Mouse (Mus musculus) limb, embryonic 11.5 days (tissue): ENCODE measurements around the gene Cenpa. TPM values are rescaled to one million over a fixed set of nuclear protein-coding genes. Genes with fewer than 3 reads are reported as not detected.
"Not testable (repeated sequence)": the region's sequence is repeated elsewhere in the genome, so short reads cannot be mapped to it uniquely, and the experiment has no call there.

Experiments used
- ATAC-seq: fragments of 200-750 bp; cut with Nextera tagmentation; 2 replicates; pipeline ENCODE4 v1.8.0; 2017; ENCODE audit warnings: low read depth; ENCODE audit not compliant: insufficient number of reproducible peaks, low FRiP score, low TSS enrichment
- DNase-seq: peaks from one replicate; pipeline ENCODE4 v3.0.0-alpha.2; 2015; ENCODE audit warnings: low spot score
- H3K27ac ChIP-seq: fragments of 300-500 bp; sonication (generic); replicated peaks from 2 replicates; pipeline ENCODE4 v1.5.1; 2014; ENCODE audit warnings: low read depth, mild to moderate bottlenecking, low read length
- H3K27me3 ChIP-seq: fragments of 300-500 bp; sonication (generic); 2 replicates; pipeline ENCODE4 v1.6.1; 2014; ENCODE audit warnings: mild to moderate bottlenecking, low read length, mixed read lengths; ENCODE audit not compliant: control insufficient read depth, insufficient read depth
- H3K36me3 ChIP-seq: fragments of 300-500 bp; sonication (generic); 2 replicates; pipeline ENCODE4 v1.6.1; 2014; ENCODE audit warnings: mild to moderate bottlenecking, low read length, moderate library complexity, mixed read lengths; ENCODE audit not compliant: control insufficient read depth, insufficient read depth
- H3K4me1 ChIP-seq: fragments of 300-500 bp; sonication (generic); 2 replicates; pipeline ENCODE4 v1.6.1; 2014; ENCODE audit warnings: low read length, mixed read lengths; ENCODE audit not compliant: control insufficient read depth, insufficient read depth
- H3K4me2 ChIP-seq: fragments of 300-500 bp; sonication (generic); 2 replicates; pipeline ENCODE4 v1.6.1; 2014; ENCODE audit warnings: low read depth, mild to moderate bottlenecking, moderate library complexity; ENCODE audit not compliant: severe bottlenecking
- H3K4me3 ChIP-seq: fragments of 300-500 bp; sonication (generic); 2 replicates; pipeline ENCODE4 v1.5.1; 2014; ENCODE audit warnings: low read depth, low read length
- H3K9ac ChIP-seq: fragments of 300-500 bp; sonication (generic); 2 replicates; pipeline ENCODE4 v1.6.1; 2014; ENCODE audit warnings: mild to moderate bottlenecking, low read length
- H3K9me3 ChIP-seq: fragments of 300-500 bp; sonication (generic); 2 replicates; pipeline ENCODE4 v1.6.1; 2016; ENCODE audit warnings: low read length; ENCODE audit not compliant: control insufficient read depth
- WGBS: fragments of 180-500 bp; shearing (Covaris S2); extraction: QIAGEN DNeasy Blood & Tissue Kit; methylation state at CpG from one replicate; pipeline ENCODE4 v1.1.7; 2014; 5-methylcytosine and 5-hydroxymethylcytosine counted together
- polyA plus RNA-seq: library from polyadenylated mRNA; unstranded; fragments of >200 nt; fragmentation: Nextera tagmentation; extraction: Ambion mirVana; gene quantifications from 2 replicates; pipeline ENCODE4 v1.2.1, GENCODE M21; 2014

Gene Cenpa
- polyA plus RNA-seq, 1 experiment from 2014 or later = 533 TPM

DNA sequence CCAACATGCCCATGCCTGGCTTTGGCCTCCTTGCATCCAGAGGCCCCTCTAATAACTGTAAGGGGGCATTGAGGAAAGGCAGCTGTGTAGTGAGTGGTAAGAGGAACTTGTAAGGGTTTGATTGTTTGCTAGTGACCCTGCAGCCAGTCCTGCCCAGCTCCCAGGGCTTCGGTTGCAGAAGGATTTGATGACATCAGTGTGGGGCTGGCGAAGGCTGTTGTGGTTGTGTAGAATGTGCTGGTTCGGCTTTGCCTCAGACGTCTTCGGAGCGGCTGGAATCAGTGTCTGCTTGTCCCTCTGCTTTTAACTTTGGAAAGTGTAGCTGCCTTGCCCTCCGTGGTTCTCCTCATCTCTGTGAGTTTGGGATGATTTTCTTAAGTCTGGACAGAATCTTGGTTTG lies 10.2 kb downstream of the Cenpa start:
- no peak for DNase-seq
- Histone ChIP-seq H3K9ac (no peak overlapping the region), H3K4me2 (no peak overlapping the region), H3K27me3 (no peaks in the 10 kb centered on the region), H3K4me1 (no peaks in the 10 kb centered on the region), H3K4me3 (no peak overlapping the region), H3K36me3 (peaks cover 17% of the 10 kb centered on the region), H3K27ac (no peak overlapping the region), H3K9me3 (no peaks in the 10 kb centered on the region)
- 87% methylated on average over 7 of the region's 7 CpGs for WGBS
- no peak for ATAC-seq

DNA sequence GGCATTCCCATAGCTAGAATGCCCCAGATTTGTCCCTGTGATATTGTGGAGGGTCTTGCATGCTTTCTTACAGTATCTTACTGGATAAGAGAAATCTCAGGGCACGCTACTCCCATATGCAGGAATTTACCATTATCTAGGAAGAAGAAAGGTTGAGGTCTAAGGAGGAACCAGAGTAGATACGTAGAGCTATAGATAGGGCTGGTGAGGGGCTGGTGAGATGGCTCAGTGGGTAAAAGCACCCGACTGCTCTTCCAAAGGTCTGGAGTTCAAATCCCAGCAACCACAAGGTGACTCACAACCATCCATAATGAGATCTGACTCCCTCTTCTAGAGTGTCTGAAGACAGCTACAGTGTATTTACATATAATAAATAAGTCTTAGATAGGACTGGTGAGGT lies 11.5 kb downstream of the Cenpa start:
- H3K9me3 ChIP-seq, H3K4me2 ChIP-seq, H3K4me3 ChIP-seq, ATAC-seq, H3K9ac ChIP-seq, DNase-seq, H3K4me1 ChIP-seq, H3K27me3 ChIP-seq, H3K27ac ChIP-seq: not testable (repeated sequence)
- WGBS = 99% methylated on average over 3 of the region's 3 CpGs
- peaks cover 10% of the 10 kb centered on the region for H3K36me3 ChIP-seq

DNA sequence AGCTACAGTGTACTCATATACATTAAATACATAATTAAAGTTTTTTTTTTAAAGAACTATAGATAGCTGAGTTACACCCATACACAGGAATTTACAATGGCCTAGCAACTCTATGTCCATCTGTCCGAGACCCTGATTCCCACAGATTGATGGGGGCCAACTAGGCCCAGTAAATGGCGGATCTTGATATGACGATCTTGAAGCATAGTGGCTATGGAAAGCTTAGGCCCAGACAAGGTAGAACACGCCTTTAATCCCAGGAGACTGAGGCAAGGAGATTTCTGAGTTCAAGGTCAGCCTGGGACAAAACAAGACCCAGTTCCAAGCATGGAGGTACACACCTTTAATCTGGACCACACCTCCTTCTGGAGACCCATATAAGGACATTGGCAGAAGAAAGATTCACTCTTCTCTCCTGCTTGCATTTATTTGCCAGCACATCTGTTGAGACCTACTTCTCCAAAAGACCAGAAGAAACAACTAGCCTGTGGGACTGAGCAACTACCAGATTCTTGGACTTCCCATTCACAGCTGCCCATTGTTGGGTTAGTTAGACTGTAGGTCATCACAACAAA lies 12.2 kb downstream of the Cenpa start:
- Histone ChIP-seq H3K27ac (no peak overlapping the region), H3K4me3 (no peak overlapping the region), H3K4me2 (no peak overlapping the region), H3K4me1 (no peaks in the 10 kb centered on the region), H3K9ac (no peak overlapping the region), H3K27me3 (no peaks in the 10 kb centered on the region), H3K36me3 (peaks cover 4% of the 10 kb centered on the region), H3K9me3 (no peaks in the 10 kb centered on the region)
- DNase-seq = no peak
- no peak for ATAC-seq
- WGBS = 91% methylated on average over 4 of the region's 4 CpGs

- H3K9ac ChIP-seq = no peak overlapping the region
- H3K4me1 ChIP-seq = no peaks in the 10 kb centered on the region
- no peak overlapping the region for H3K4me2 ChIP-seq
- DNase-seq = no peak
- no peaks in the 10 kb centered on the region for H3K9me3 ChIP-seq
- H3K27ac ChIP-seq = no peak overlapping the region
- no peak for ATAC-seq
- WGBS = 86% methylated on average over 5 of the region's 5 CpGs
- H3K27me3 ChIP-seq = no peaks in the 10 kb centered on the region
- peaks cover 4% of the 10 kb centered on the region for H3K36me3 ChIP-seq
- H3K4me3 ChIP-seq = no peak overlapping the region
Observed at GRCm38 (mm10) chr5:30679593-30679992, 13.0 kb downstream of the Cenpa start.

DNA sequence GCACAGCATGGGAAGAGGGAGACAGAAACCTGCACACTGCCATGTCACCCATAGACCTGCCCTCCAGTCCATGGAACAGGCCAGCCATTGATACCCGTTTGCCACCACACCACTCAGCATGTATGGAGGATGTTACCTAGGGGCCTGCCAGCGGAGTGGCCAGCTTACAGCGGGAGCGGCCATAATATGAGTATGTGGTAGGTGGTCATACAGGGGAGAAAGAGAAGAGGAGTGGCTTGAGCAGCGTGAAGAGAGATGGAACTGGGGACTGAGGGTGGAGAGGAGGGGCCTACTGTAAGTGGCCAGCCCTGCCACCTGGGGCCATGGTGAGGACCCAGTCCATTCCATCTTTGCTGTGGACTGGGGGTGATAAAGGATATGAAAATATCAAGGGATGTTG lies 15.4 kb downstream of the Cenpa start:
- Histone ChIP-seq H3K27ac (no peak overlapping the region), H3K4me3 (no peak overlapping the region), H3K36me3 (no peaks in the 10 kb centered on the region), H3K9me3 (no peaks in the 10 kb centered on the region), H3K4me1 (no peaks in the 10 kb centered on the region), H3K4me2 (no peak overlapping the region), H3K9ac (no peak overlapping the region), H3K27me3 (no peaks in the 10 kb centered on the region)
- no peak for DNase-seq
- no peak for ATAC-seq
- 74% methylated on average over 5 of the region's 5 CpGs for WGBS

DNA sequence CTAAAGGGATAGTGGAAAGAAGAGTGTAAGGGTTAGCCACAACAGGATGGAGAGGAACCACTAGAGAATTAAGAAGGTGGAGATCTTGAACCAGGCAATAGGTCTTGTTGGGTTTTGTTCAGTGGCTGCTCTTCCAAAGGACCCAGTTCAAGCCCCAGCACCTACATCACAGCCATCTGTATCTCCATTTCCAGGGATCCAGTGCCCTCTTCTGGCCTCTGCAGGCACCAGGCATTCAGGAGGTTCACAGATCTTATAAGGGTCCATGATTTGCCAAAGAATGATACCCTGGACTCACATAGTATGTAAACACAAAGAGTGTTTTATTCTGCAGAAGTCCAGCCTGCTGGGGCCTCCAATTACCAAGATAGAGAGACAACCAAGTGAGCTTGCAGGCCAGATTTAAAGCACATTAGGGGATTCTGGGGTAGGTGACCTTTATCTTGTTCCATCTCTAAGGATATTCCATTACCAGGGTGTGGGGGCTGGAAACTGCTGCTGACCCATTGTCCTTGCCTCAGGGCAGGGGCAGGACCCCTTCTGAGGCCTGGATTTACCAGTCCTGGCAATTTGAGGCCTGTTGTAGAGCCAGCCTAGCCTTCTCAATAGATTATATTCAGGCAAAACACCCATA lies 16.5 kb downstream of the Cenpa start:
- no peak overlapping the region for H3K9ac ChIP-seq
- no peak overlapping the region for H3K4me3 ChIP-seq
- H3K27ac ChIP-seq = no peak overlapping the region
- no peaks in the 10 kb centered on the region for H3K36me3 ChIP-seq
- ATAC-seq = no peak
- no peak for DNase-seq
- H3K4me2 ChIP-seq = no peak overlapping the region
- H3K4me1 ChIP-seq = no peaks in the 10 kb centered on the region
- H3K27me3 ChIP-seq = no peaks in the 10 kb centered on the region
- H3K9me3 ChIP-seq = no peaks in the 10 kb centered on the region

- Histone ChIP-seq H3K9ac (no peak overlapping the region), H3K27me3 (no peaks in the 10 kb centered on the region), H3K36me3 (no peaks in the 10 kb centered on the region), H3K4me3 (no peak overlapping the region), H3K4me2 (no peak overlapping the region), H3K4me1 (no peaks in the 10 kb centered on the region), H3K9me3 (no peaks in the 10 kb centered on the region), H3K27ac (no peak overlapping the region)
- 71% methylated on average over 3 of the region's 3 CpGs for WGBS
- ATAC-seq (no peak), DNase-seq (no peak)
Observed at GRCm38 (mm10) chr5:30683993-30684392, 17.4 kb downstream of the Cenpa start.

DNA sequence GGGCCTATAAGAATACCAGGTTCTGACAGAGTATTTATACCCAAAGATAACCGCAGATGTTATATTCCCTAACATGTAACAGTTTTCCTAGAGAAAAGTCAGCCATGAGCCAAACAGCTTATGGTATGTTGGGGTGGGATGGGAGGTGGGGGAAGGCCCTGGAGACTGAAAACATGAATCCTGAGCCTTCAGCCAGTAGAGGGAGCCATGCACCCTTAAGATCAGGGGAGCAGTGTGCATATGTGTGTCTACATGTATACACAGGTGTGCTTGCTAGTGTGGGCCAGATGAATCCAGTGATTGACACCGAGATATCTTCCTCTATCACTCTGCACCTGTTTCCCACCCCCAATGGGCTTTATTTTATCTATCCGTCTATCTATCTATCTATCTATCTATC lies 20.2 kb downstream of the Cenpa start:
- no peak overlapping the region for H3K9ac ChIP-seq
- ATAC-seq (no peak), DNase-seq (peak; percentile 38)
- no peak overlapping the region for H3K4me3 ChIP-seq
- H3K27ac ChIP-seq = no peak overlapping the region
- 70% methylated on average over 3 of the region's 3 CpGs for WGBS
- no peaks in the 10 kb centered on the region for H3K4me1 ChIP-seq
- no peaks in the 10 kb centered on the region for H3K27me3 ChIP-seq
- H3K4me2 ChIP-seq = no peak overlapping the region
- H3K36me3 ChIP-seq = no peaks in the 10 kb centered on the region
- no peaks in the 10 kb centered on the region for H3K9me3 ChIP-seq
